In the genomic region with DNA sequence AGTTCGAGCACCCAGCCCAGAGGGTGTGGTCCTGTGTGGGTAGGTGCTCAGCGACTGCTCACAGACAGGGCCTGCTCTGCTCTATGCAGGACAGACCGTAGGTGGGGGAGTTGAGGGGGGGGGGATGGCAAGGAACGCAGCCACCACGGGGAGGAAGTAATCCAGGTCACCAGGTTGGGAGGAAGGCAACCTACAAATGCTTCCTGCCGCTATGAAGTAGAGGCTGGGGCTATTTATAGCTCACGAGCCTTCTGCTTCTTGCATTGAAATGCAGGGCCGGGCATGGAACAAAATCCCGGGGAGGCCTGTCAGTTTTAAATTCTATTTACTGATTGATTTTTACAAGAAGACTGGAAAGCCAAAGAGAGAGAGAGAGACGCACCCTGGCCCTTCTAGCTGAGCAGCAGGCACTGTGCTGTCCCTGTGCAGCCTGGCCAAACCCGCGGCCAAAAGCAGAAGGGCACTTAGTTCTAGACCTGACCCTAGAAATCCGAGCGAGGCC, we compare ENCODE assay signal across 14 mouse cellular contexts. TPM values are rescaled to one million over a fixed set of nuclear protein-coding genes. Genes with fewer than 3 reads are reported as not detected.
DNase-seq lines count a peak whose midpoint lies in the region; ATAC-seq and TF ChIP-seq lines count a peak whose summit lies in the region.
"Had no signal": no experiment of that assay in that cellular context is flagged by ENCODE, and none has a peak within 500 bp of the region (broad histone marks: within the 10 kb centered on the region; RNA-seq: fewer than 3 reads in every experiment).

No protein-coding gene starts in this region.

- no peaks in the 10 kb centered on the region for H3K9me3 ChIP-seq in hindbrain, embryonic 10.5 days
- no peaks in the 10 kb centered on the region for H3K9me3 ChIP-seq in hindbrain, embryonic 11.5 days (ENCODE audit: control insufficient read depth, low read length)
- H3K9me3 ChIP-seq in E14TG2a.4 (ENCODE audit: low read length) = peaks cover 3% of the 10 kb centered on the region; the same call in 1 of the 2 replicates
- H3K9me3 ChIP-seq in intestine, postnatal 0 days (ENCODE audit: control insufficient read depth) = no peaks in the 10 kb centered on the region
- H3K9me3 ChIP-seq: limb, embryonic 12.5 days had no signal

- 62% methylated on average over 14 of the region's 14 CpGs for WGBS in hindbrain, embryonic 10.5 days
- WGBS in hindbrain, embryonic 11.5 days = 59% methylated on average over 14 of the region's 14 CpGs
- 42% methylated on average over 14 of the region's 14 CpGs for WGBS in intestine, postnatal 0 days

- no peaks in the 10 kb centered on the region for H3K27me3 ChIP-seq in hindbrain, embryonic 10.5 days (ENCODE audit: insufficient read depth, poor library complexity, severe bottlenecking)
- H3K27me3 ChIP-seq in hindbrain, embryonic 11.5 days (ENCODE audit: control insufficient read depth, insufficient read depth, low read length) = no peaks in the 10 kb centered on the region
- H3K27me3 ChIP-seq in E14TG2a.4 (ENCODE audit: insufficient read depth, low read length) = no peaks in the 10 kb centered on the region
- H3K27me3 ChIP-seq in intestine, postnatal 0 days (replicated peaks; ENCODE audit: control insufficient read depth, insufficient read depth, low read length) = no peaks in the 10 kb centered on the region

- TF ChIP-seq CTCF in E14TG2a.4 (conservative IDR thresholded peaks at IDR 0.05; ENCODE audit: low read length) = no peak
- TF ChIP-seq CTCF in intestine, postnatal 0 days (IDR thresholded peaks at IDR 0.05; ENCODE audit: low read depth) = no peak

- peak; percentile 41; the same call in 1 of the 2 replicates for ATAC-seq in cerebellum, adult (ENCODE audit: insufficient number of reproducible peaks, low FRiP score, low TSS enrichment)
- no peak for ATAC-seq in hindbrain, embryonic 11.5 days (ENCODE audit: low FRiP score)
- no peak for ATAC-seq in intestine, postnatal 0 days

- no peak overlapping the region for H3K4me3 ChIP-seq in hindbrain, embryonic 10.5 days
- no peak overlapping the region for H3K4me3 ChIP-seq in hindbrain, embryonic 11.5 days (ENCODE audit: low read depth, low read length)
- peak overlapping the region; percentile 62 for H3K4me3 ChIP-seq in E14TG2a.4 (replicated peaks; ENCODE audit: low read length)
- H3K4me3 ChIP-seq in intestine, postnatal 0 days (ENCODE audit: low read depth, low read length) = no peak overlapping the region
- H3K4me3 ChIP-seq: limb, embryonic 12.5 days had no signal

- H3K36me3 ChIP-seq in hindbrain, embryonic 10.5 days = no peaks in the 10 kb centered on the region
- no peaks in the 10 kb centered on the region for H3K36me3 ChIP-seq in hindbrain, embryonic 11.5 days (ENCODE audit: control insufficient read depth, insufficient read depth, low read length)
- no peaks in the 10 kb centered on the region for H3K36me3 ChIP-seq in E14TG2a.4 (ENCODE audit: insufficient read depth, low read length)
- H3K36me3 ChIP-seq in intestine, postnatal 0 days (ENCODE audit: control insufficient read depth, insufficient read depth) = no peaks in the 10 kb centered on the region
- H3K36me3 ChIP-seq: limb, embryonic 12.5 days had no signal

- peaks cover 10% of the 10 kb centered on the region; the same call in 1 of the 2 replicates for H3K4me1 ChIP-seq in hindbrain, embryonic 10.5 days (replicated peaks)
- H3K4me1 ChIP-seq in hindbrain, embryonic 11.5 days (replicated peaks; ENCODE audit: control insufficient read depth, insufficient read depth, low read length) = no peaks in the 10 kb centered on the region
- peaks cover 51% of the 10 kb centered on the region for H3K4me1 ChIP-seq in E14TG2a.4 (replicated peaks; ENCODE audit: low read depth, low read length)
- H3K4me1 ChIP-seq in intestine, postnatal 0 days (replicated peaks; ENCODE audit: control insufficient read depth, insufficient read depth, low read length) = no peaks in the 10 kb centered on the region
- H3K4me1 ChIP-seq: limb, embryonic 12.5 days had no signal

- no peak overlapping the region for H3K9ac ChIP-seq in hindbrain, embryonic 11.5 days (ENCODE audit: low read depth, low read length)
- no peak overlapping the region for H3K9ac ChIP-seq in intestine, postnatal 0 days (ENCODE audit: low read depth, low read length)
- H3K9ac ChIP-seq: limb, embryonic 12.5 days; liver, postnatal 0 days had no signal

- peak overlapping the region; percentile 40; the same call in 1 of the 2 replicates for H3K27ac ChIP-seq in hindbrain, embryonic 10.5 days
- H3K27ac ChIP-seq in hindbrain, embryonic 11.5 days (ENCODE audit: low read depth, low read length) = no peak overlapping the region
- no peak overlapping the region for H3K27ac ChIP-seq in intestine, postnatal 0 days (ENCODE audit: low read depth, low read length)
- H3K27ac ChIP-seq: limb, embryonic 12.5 days had no signal

- DNase-seq in cerebellum, adult 8-10 months = no peak
- no peak for DNase-seq in hindbrain, embryonic 10.5 days (ENCODE audit: low spot score)
- no peak for DNase-seq in hindbrain, embryonic 11.5 days (ENCODE audit: low spot score)
- peak; percentile 46 to 56 for DNase-seq in cerebellum, postnatal 36 days
- DNase-seq in gastrocnemius, postnatal 10 days = no peak
- DNase-seq: adrenal gland, postnatal 25 days; kidney, adult 8-10 months; liver, postnatal 0 days had no signal

- H3K4me2 ChIP-seq in hindbrain, embryonic 11.5 days (replicated peaks; ENCODE audit: low read depth, low read length) = no peak overlapping the region
- no peak overlapping the region for H3K4me2 ChIP-seq in intestine, postnatal 0 days (replicated peaks; ENCODE audit: low read depth)
- H3K4me2 ChIP-seq: limb, embryonic 12.5 days had no signal

RNA-seq across cellular contexts. Expression of gene Rims4, which starts 18.5 kb away (rescaled TPM):
- 1.2 and 1.6 TPM in 2 replicates for polyA plus RNA-seq in hindbrain, embryonic 10.5 days (2016; fragmentation: Nextera tagmentation; extraction: Ambion mirVana)
- 0.68 and 0.71 TPM in 2 replicates for polyA plus RNA-seq in hindbrain, embryonic 11.5 days (2014; fragmentation: Nextera tagmentation; extraction: Ambion mirVana)
- under 1 TPM; 0.90 to 0.96 TPM for total RNA-seq in gastrocnemius, postnatal 10 days (2021)
- polyA plus RNA-seq in intestine, postnatal 0 days (2015; fragmentation: Nextera tagmentation; extraction: Ambion mirVana) = 0.53 and 0.55 TPM in 2 replicates

RNA-seq across cellular contexts. Expression of gene Kcnk15, which starts 46.5 kb away (rescaled TPM):
- polyA plus RNA-seq in hindbrain, embryonic 10.5 days (2016; fragmentation: Nextera tagmentation; extraction: Ambion mirVana) = not detected in 2 replicates
- not detected in 2 replicates for polyA plus RNA-seq in hindbrain, embryonic 11.5 days (2014; fragmentation: Nextera tagmentation; extraction: Ambion mirVana)
- total RNA-seq in gastrocnemius, postnatal 10 days (2021) = not detected
- polyA plus RNA-seq in intestine, postnatal 0 days (2015; fragmentation: Nextera tagmentation; extraction: Ambion mirVana) = not detected in 2 replicates
- total RNA-seq: adrenal gland, postnatal 25 days had no signal
- polyA plus RNA-seq: heart, embryonic 16.5 days; limb, embryonic 12.5 days; liver, postnatal 0 days; urinary bladder, adult 2 months had no signal

Comparison
In these comparisons a context has a peak if more than half of its experiments do, and no peak if none do; other contexts are left out.
1. DNase-seq: peak in cerebellum, postnatal 36 days (2 of 2); none in cerebellum, adult 8-10 months (single experiment), hindbrain, embryonic 10.5 days (single experiment), hindbrain, embryonic 11.5 days (single experiment) and gastrocnemius, postnatal 10 days (single experiment).